Mouse (Mus musculus) inflammation-experienced regulatory T-cells, adult 6 months (primary cell): ENCODE data around the gene Syne4. TPM values are rescaled to one million over a fixed set of nuclear protein-coding genes. Genes with fewer than 3 reads are reported as not detected.

ENCODE experiments used
- polyA plus RNA-seq, 3 experiments: library from polyadenylated mRNA; unstranded; fragments of 100-300 nt; shearing (Covaris generic); gene quantifications; one replicate each; pipeline ENCODE4 v1.2.1; 2017

Syne4 gene
- polyA plus RNA-seq, 3 experiments from 2014 or later: 4.3 to 14.7 (median 6.4) TPM

Other genes with a start within 250 kb of the Syne4 start
- gene Zfp82, start 241.9 kb upstream of the Syne4 start, polyA plus RNA-seq: 10 to 100 TPM in 1 of 3 experiments, 1 to 10 TPM in 2; 4.6 to 10.9 (median 5.9) TPM
- gene Gm26920, start 224.4 kb upstream of the Syne4 start, polyA plus RNA-seq: 1 to 10 TPM in 2 of 3 experiments, under 1 TPM in 1; 0.87 to 3.9 (median 1.7) TPM
- gene Zfp566, start 224.3 kb upstream of the Syne4 start, polyA plus RNA-seq: 10 to 100 TPM in 2 of 3 experiments, 1 to 10 TPM in 1; 7.2 to 14.5 (median 10.9) TPM
- gene Zfp260, start 220.0 kb upstream of the Syne4 start, polyA plus RNA-seq: 10 to 100 TPM; 59.7 to 83.0 (median 70.5) TPM
- gene Zfp382, start 192.9 kb upstream of the Syne4 start, polyA plus RNA-seq: 10 to 100 TPM; 10.2 to 15.5 (median 15.1) TPM
- 10 to 100 TPM; 12.9 to 20.8 (median 13.5) TPM for gene Zfp146, start 145.1 kb upstream of the Syne4 start, polyA plus RNA-seq
- gene Cox7a1, start 130.7 kb upstream of the Syne4 start, polyA plus RNA-seq: 1 to 10 TPM; 2.3 to 3.5 (median 3.3) TPM
- 10 to 100 TPM; 66.6 to 74.8 (median 71.1) TPM for gene Capns1, start 116.0 kb upstream of the Syne4 start, polyA plus RNA-seq
- 10 to 100 TPM; 51.0 to 54.5 (median 54.2) TPM for gene Polr2i, start 82.9 kb upstream of the Syne4 start, polyA plus RNA-seq
- gene Tbcb, start 82.5 kb upstream of the Syne4 start, polyA plus RNA-seq: 100 to 1,000 TPM in 2 of 3 experiments, 10 to 100 TPM in 1; 95.8 to 156 (median 120) TPM
- not detected for gene Ovol3, start 79.1 kb upstream of the Syne4 start, polyA plus RNA-seq
- gene Thap8, start 34.7 kb upstream of the Syne4 start, polyA plus RNA-seq: under 1 TPM; 0.26 to 0.70 (median 0.26) TPM
- gene Wdr62, start 34.4 kb upstream of the Syne4 start, polyA plus RNA-seq: 1 to 10 TPM; 1.5 to 5.3 (median 1.5) TPM
- 1 to 10 TPM; 3.6 to 7.0 (median 5.8) TPM for gene Clip3, start 23.1 kb upstream of the Syne4 start, polyA plus RNA-seq
- gene Alkbh6, start 6.1 kb upstream of the Syne4 start, polyA plus RNA-seq: 100 to 1,000 TPM in 2 of 3 experiments, 10 to 100 TPM in 1; 69.8 to 178 (median 155) TPM
- not detected for gene E130208F15Rik, start 6.9 kb downstream of the Syne4 start, polyA plus RNA-seq
- gene Sdhaf1, start 9.1 kb downstream of the Syne4 start, polyA plus RNA-seq: 1 to 10 TPM; 2.0 to 6.1 (median 3.9) TPM
- not detected for gene Lrfn3, start 48.0 kb downstream of the Syne4 start, polyA plus RNA-seq
- gene Tyrobp, start 99.0 kb downstream of the Syne4 start, polyA plus RNA-seq: 10 to 100 TPM in 1 of 3 experiments, 1 to 10 TPM in 1, under 1 TPM in 1; 0.79 to 15.0 (median 2.2) TPM
- gene Hcst, start 105.0 kb downstream of the Syne4 start, polyA plus RNA-seq: 100 to 1,000 TPM; 484 to 574 (median 552) TPM
- 10 to 100 TPM; 37.3 to 50.8 (median 41.1) TPM for gene Nfkbid, start 106.9 kb downstream of the Syne4 start, polyA plus RNA-seq
- gene Aplp1, start 130.7 kb downstream of the Syne4 start, polyA plus RNA-seq: 1 to 10 TPM; 6.0 to 7.4 (median 6.0) TPM
- not detected for gene Kirrel2, start 142.9 kb downstream of the Syne4 start, polyA plus RNA-seq
- under 1 TPM in 1 of 3 experiments, not detected in 2; 0.11 TPM for gene Nphs1, start 143.5 kb downstream of the Syne4 start, polyA plus RNA-seq
- gene Prodh2, start 178.8 kb downstream of the Syne4 start, polyA plus RNA-seq: not detected
- 1 to 10 TPM in 1 of 3 experiments, under 1 TPM in 2; 0.28 to 1.1 (median 0.91) TPM for gene Arhgap33, start 220.3 kb downstream of the Syne4 start, polyA plus RNA-seq
- gene Hspb6, start 237.4 kb downstream of the Syne4 start, polyA plus RNA-seq: 1 to 10 TPM; 2.7 to 3.6 (median 2.8) TPM
- 1 to 10 TPM; 2.8 to 4.5 (median 4.0) TPM for gene Proser3, start 237.5 kb downstream of the Syne4 start, polyA plus RNA-seq
- 100 to 1,000 TPM in 2 of 3 experiments, 10 to 100 TPM in 1; 94.5 to 112 (median 109) TPM for gene Lin37, start 245.0 kb downstream of the Syne4 start, polyA plus RNA-seq
- 10 to 100 TPM; 56.1 to 60.5 (median 60.0) TPM for gene U2af1l4, start 248.5 kb downstream of the Syne4 start, polyA plus RNA-seq
- gene Gm49396, start 248.5 kb downstream of the Syne4 start, polyA plus RNA-seq: 10 to 100 TPM; 45.7 to 85.3 (median 82.8) TPM
- gene Psenen, start 248.8 kb downstream of the Syne4 start, polyA plus RNA-seq: 100 to 1,000 TPM; 271 to 363 (median 299) TPM